Mouse (Mus musculus): ENCODE measurements around the gene Foxn3. TPM values are rescaled to one million over a fixed set of nuclear protein-coding genes. Genes with fewer than 3 reads are reported as not detected.

Foxn3 gene
- polyA plus RNA-seq, 1 experiment from 2014 or later = 86.3 TPM

- Histone ChIP-seq H3K9ac (ENCODE audit: low read depth, low read length) (no peak overlapping the region; the same call in 1 of the 2 replicates), H3K4me3 (ENCODE audit: low read depth, low read length) (peak overlapping the region; percentile 14; the same call in 1 of the 2 replicates), H3K27ac (replicated peaks; ENCODE audit: low read depth, low read length) (peak overlapping the region; percentile 65), H3K4me1 (ENCODE audit: control insufficient read depth, insufficient read depth, low read length) (no peaks in the 10 kb centered on the region; the same call in 1 of the 2 replicates), H3K9me3 (ENCODE audit: control insufficient read depth, low read length) (0 out of 2 replicates have a peak, but pooled peaks cover 7% of the 10 kb centered on the region), H3K4me2 (ENCODE audit: low read depth, low read length) (peak overlapping the region; percentile 39), H3K36me3 (ENCODE audit: control insufficient read depth, insufficient read depth, low read length) (no peaks in the 10 kb centered on the region), H3K27me3 (replicated peaks; ENCODE audit: control insufficient read depth, insufficient read depth, low read length) (no peaks in the 10 kb centered on the region)
- DNase-seq (ENCODE audit: low spot score) (peak; percentile 44), ATAC-seq (ENCODE audit: low read depth) (no peak)
- 56% methylated on average over 6 of the region's 6 CpGs for WGBS
These were observed 156.1 kb downstream of the Foxn3 start for GRCm38 (mm10) chr12:99407318-99407716.

- Histone ChIP-seq H3K27me3 (replicated peaks; ENCODE audit: control insufficient read depth, insufficient read depth, low read length) (no peaks in the 10 kb centered on the region), H3K9me3 (ENCODE audit: control insufficient read depth, low read length) (0 out of 2 replicates have a peak, but pooled peaks cover 7% of the 10 kb centered on the region), H3K4me1 (ENCODE audit: control insufficient read depth, insufficient read depth, low read length) (no peaks in the 10 kb centered on the region; the same call in 1 of the 2 replicates), H3K4me3 (ENCODE audit: low read depth, low read length) (peak overlapping the region; percentile 14; the same call in 1 of the 2 replicates), H3K4me2 (ENCODE audit: low read depth, low read length) (peak overlapping the region; percentile 39), H3K27ac (replicated peaks; ENCODE audit: low read depth, low read length) (peak overlapping the region; percentile 65), H3K36me3 (ENCODE audit: control insufficient read depth, insufficient read depth, low read length) (no peaks in the 10 kb centered on the region), H3K9ac (ENCODE audit: low read depth, low read length) (no peak overlapping the region)
- 50% methylated on average over 15 of the region's 15 CpGs for WGBS
- ATAC-seq (ENCODE audit: low read depth) (no peak), DNase-seq (ENCODE audit: low spot score) (no peak)
These were observed 156.6 kb downstream of the Foxn3 start for GRCm38 (mm10) chr12:99406697-99407317.

- no peaks in the 10 kb centered on the region; the same call in 1 of the 2 replicates for H3K4me1 ChIP-seq (ENCODE audit: control insufficient read depth, insufficient read depth, low read length)
- ATAC-seq (ENCODE audit: low read depth) (0 out of 2 replicates have a peak, but pooled peaks have one; percentile 26), DNase-seq (ENCODE audit: low spot score) (peak; percentile 52)
- WGBS = 41% methylated on average over 9 of the region's 9 CpGs
- H3K36me3 ChIP-seq (ENCODE audit: control insufficient read depth, insufficient read depth, low read length) = no peaks in the 10 kb centered on the region
- no peak overlapping the region for H3K4me3 ChIP-seq (ENCODE audit: low read depth, low read length)
- 0 out of 2 replicates have a peak overlapping the region, but pooled peaks have one; percentile 1 for H3K27ac ChIP-seq (replicated peaks; ENCODE audit: low read depth, low read length)
- H3K9ac ChIP-seq (ENCODE audit: low read depth, low read length) = no peak overlapping the region
- no peaks in the 10 kb centered on the region for H3K27me3 ChIP-seq (replicated peaks; ENCODE audit: control insufficient read depth, insufficient read depth, low read length)
- 0 out of 2 replicates have a peak, but pooled peaks cover 7% of the 10 kb centered on the region for H3K9me3 ChIP-seq (ENCODE audit: control insufficient read depth, low read length)
- no peak overlapping the region for H3K4me2 ChIP-seq (ENCODE audit: low read depth, low read length)
These were observed 157.1 kb downstream of the Foxn3 start for GRCm38 (mm10) chr12:99406254-99406653.

GRCm38 (mm10) chr12:99405401-99405800 is 158.0 kb downstream of the Foxn3 start:
- DNase-seq (ENCODE audit: low spot score) (no peak), ATAC-seq (ENCODE audit: low read depth) (no peak)
- Histone ChIP-seq H3K9ac (ENCODE audit: low read depth, low read length) (no peak overlapping the region), H3K27ac (replicated peaks; ENCODE audit: low read depth, low read length) (no peak overlapping the region), H3K36me3 (ENCODE audit: control insufficient read depth, insufficient read depth, low read length) (no peaks in the 10 kb centered on the region), H3K4me3 (ENCODE audit: low read depth, low read length) (no peak overlapping the region), H3K4me1 (ENCODE audit: control insufficient read depth, insufficient read depth, low read length) (no peaks in the 10 kb centered on the region; the same call in 1 of the 2 replicates), H3K4me2 (ENCODE audit: low read depth, low read length) (no peak overlapping the region), H3K27me3 (replicated peaks; ENCODE audit: control insufficient read depth, insufficient read depth, low read length) (no peaks in the 10 kb centered on the region), H3K9me3 (ENCODE audit: control insufficient read depth, low read length) (0 out of 2 replicates have a peak, but pooled peaks cover 7% of the 10 kb centered on the region)
- WGBS = 46% methylated on average over 4 of the region's 4 CpGs

- DNase-seq (ENCODE audit: low spot score) (no peak), ATAC-seq (ENCODE audit: low read depth) (no peak)
- Histone ChIP-seq H3K4me2 (ENCODE audit: low read depth, low read length) (no peak overlapping the region), H3K4me3 (ENCODE audit: low read depth, low read length) (no peak overlapping the region), H3K36me3 (ENCODE audit: control insufficient read depth, insufficient read depth, low read length) (no peaks in the 10 kb centered on the region), H3K27ac (replicated peaks; ENCODE audit: low read depth, low read length) (no peak overlapping the region), H3K9me3 (ENCODE audit: control insufficient read depth, low read length) (0 out of 2 replicates have a peak, but pooled peaks cover 7% of the 10 kb centered on the region), H3K4me1 (ENCODE audit: control insufficient read depth, insufficient read depth, low read length) (no peaks in the 10 kb centered on the region; the same call in 1 of the 2 replicates), H3K27me3 (replicated peaks; ENCODE audit: control insufficient read depth, insufficient read depth, low read length) (no peaks in the 10 kb centered on the region), H3K9ac (ENCODE audit: low read depth, low read length) (no peak overlapping the region)
- 91% methylated on average over 5 of the region's 5 CpGs for WGBS
These were observed 160.4 kb downstream of the Foxn3 start for GRCm38 (mm10) chr12:99403004-99403403.

GRCm38 (mm10) chr12:99400907-99401306 is 162.5 kb downstream of the Foxn3 start:
- H3K4me2 ChIP-seq (ENCODE audit: low read depth, low read length) = no peak overlapping the region
- ATAC-seq (ENCODE audit: low read depth) (no peak), DNase-seq (ENCODE audit: low spot score) (no peak)
- 94% methylated on average over 8 of the region's 8 CpGs for WGBS
- H3K36me3 ChIP-seq (ENCODE audit: control insufficient read depth, insufficient read depth, low read length) = no peaks in the 10 kb centered on the region
- H3K27ac ChIP-seq (replicated peaks; ENCODE audit: low read depth, low read length) = no peak overlapping the region
- no peaks in the 10 kb centered on the region for H3K4me1 ChIP-seq (ENCODE audit: control insufficient read depth, insufficient read depth, low read length)
- H3K9me3 ChIP-seq (ENCODE audit: control insufficient read depth, low read length) = peaks cover 13% of the 10 kb centered on the region; the same call in 1 of the 2 replicates
- H3K9ac ChIP-seq (ENCODE audit: low read depth, low read length) = no peak overlapping the region
- H3K27me3 ChIP-seq (replicated peaks; ENCODE audit: control insufficient read depth, insufficient read depth, low read length) = no peaks in the 10 kb centered on the region
- no peak overlapping the region for H3K4me3 ChIP-seq (ENCODE audit: low read depth, low read length)

- Histone ChIP-seq H3K9me3 (ENCODE audit: control insufficient read depth, low read length) (peaks cover 13% of the 10 kb centered on the region; the same call in 1 of the 2 replicates), H3K27me3 (replicated peaks; ENCODE audit: control insufficient read depth, insufficient read depth, low read length) (no peaks in the 10 kb centered on the region), H3K36me3 (ENCODE audit: control insufficient read depth, insufficient read depth, low read length) (no peaks in the 10 kb centered on the region), H3K9ac (ENCODE audit: low read depth, low read length) (no peak overlapping the region), H3K4me2 (ENCODE audit: low read depth, low read length) (no peak overlapping the region), H3K4me3 (ENCODE audit: low read depth, low read length) (no peak overlapping the region), H3K4me1 (ENCODE audit: control insufficient read depth, insufficient read depth, low read length) (no peaks in the 10 kb centered on the region), H3K27ac (replicated peaks; ENCODE audit: low read depth, low read length) (no peak overlapping the region)
- ATAC-seq (ENCODE audit: low read depth) (no peak), DNase-seq (ENCODE audit: low spot score) (no peak)
- whole genome bisulfite sequencing = 71% methylated on average over 4 of the region's 4 CpGs
These were observed 163.8 kb downstream of the Foxn3 start for GRCm38 (mm10) chr12:99399575-99399974.

GRCm38 (mm10) chr12:99396461-99396860 is 166.9 kb downstream of the Foxn3 start:
- Histone ChIP-seq H3K4me1 (ENCODE audit: control insufficient read depth, insufficient read depth, low read length) (no peaks in the 10 kb centered on the region), H3K27ac (replicated peaks; ENCODE audit: low read depth, low read length) (no peak overlapping the region), H3K9ac (ENCODE audit: low read depth, low read length) (no peak overlapping the region), H3K4me3 (ENCODE audit: low read depth, low read length) (no peak overlapping the region), H3K9me3 (ENCODE audit: control insufficient read depth, low read length) (peaks cover 6% of the 10 kb centered on the region; the same call in 1 of the 2 replicates), H3K27me3 (replicated peaks; ENCODE audit: control insufficient read depth, insufficient read depth, low read length) (no peaks in the 10 kb centered on the region), H3K36me3 (ENCODE audit: control insufficient read depth, insufficient read depth, low read length) (no peaks in the 10 kb centered on the region), H3K4me2 (ENCODE audit: low read depth, low read length) (no peak overlapping the region)
- 90% methylated on average over 1 of the region's 1 CpGs for WGBS
- ATAC-seq (ENCODE audit: low read depth) = no peak
- no peak for DNase-seq (ENCODE audit: low spot score)

Data from embryonic facial prominence, embryonic 14.5 days (tissue).